Mouse (Mus musculus) G1E-ER4 (cell line): ENCODE measurements around the gene Gm20605. TPM values are rescaled to one million over a fixed set of nuclear protein-coding genes. Genes with fewer than 3 reads are reported as not detected.

Experiments
- GATA1 ChIP-seq: IDR thresholded peaks from one replicate; pipeline ENCODE4 v1.8.0; 2012; ENCODE audit warnings: low read length, inconsistent platforms
- polyA plus RNA-seq: library from polyadenylated mRNA; stranded (reverse); fragments of >175 nt; gene quantifications from 2 replicates; pipeline ENCODE4 v1.2.3, GENCODE M21; 2012

The Gm20605 gene
- polyA plus RNA-seq, 1 experiment = 10.7 TPM

GRCm38 (mm10) chr5:137670240-137670639 lies 41.3 kb downstream of the Gm20605 start:
- TF ChIP-seq GATA1 = no peak

GRCm38 (mm10) chr5:137671443-137672240 lies 42.7 kb downstream of the Gm20605 start:
- no peak for TF ChIP-seq GATA1

- no peak for TF ChIP-seq GATA1
Observed at GRCm38 (mm10) chr5:137672361-137672760, 43.4 kb downstream of the Gm20605 start.

- TF ChIP-seq GATA1 = no peak
Observed at GRCm38 (mm10) chr5:137673015-137673414, 44.0 kb downstream of the Gm20605 start.

GRCm38 (mm10) chr5:137674786-137675185 lies 45.8 kb downstream of the Gm20605 start:
- TF ChIP-seq GATA1 = no peak

GRCm38 (mm10) chr5:137677859-137678258 lies 48.9 kb downstream of the Gm20605 start:
- no peak for TF ChIP-seq GATA1

- TF ChIP-seq GATA1 = no peak
Observed at GRCm38 (mm10) chr5:137678736-137679135, 49.8 kb downstream of the Gm20605 start.

- TF ChIP-seq GATA1 = no peak
Observed at GRCm38 (mm10) chr5:137679726-137680125, 50.8 kb downstream of the Gm20605 start.

- TF ChIP-seq GATA1 = no peak
Observed at GRCm38 (mm10) chr5:137682526-137682925, 53.6 kb downstream of the Gm20605 start.

GRCm38 (mm10) chr5:137683388-137684293 lies 54.7 kb downstream of the Gm20605 start:
- no peak for TF ChIP-seq GATA1

- no peak for TF ChIP-seq GATA1
Observed at GRCm38 (mm10) chr5:137684294-137685123, 55.5 kb downstream of the Gm20605 start, which contains the start of gene Agfg2. Agfg2 (minus strand) TSS chr5:137684726.

GRCm38 (mm10) chr5:137685653-137686052 lies 56.7 kb downstream of the Gm20605 start:
- TF ChIP-seq GATA1 = no peak

- peak; percentile 62 for TF ChIP-seq GATA1
Observed at GRCm38 (mm10) chr5:137686127-137686790, 57.3 kb downstream of the Gm20605 start.

GRCm38 (mm10) chr5:137689974-137690373 lies 61.0 kb downstream of the Gm20605 start:
- no peak for TF ChIP-seq GATA1

GRCm38 (mm10) chr5:137690531-137690930 lies 61.6 kb downstream of the Gm20605 start:
- TF ChIP-seq GATA1 = no peak

GRCm38 (mm10) chr5:137691881-137692280 lies 62.9 kb downstream of the Gm20605 start:
- TF ChIP-seq GATA1 = no peak

Other genes with a start within 250 kb of the Gm20605 start
- gene Zan, start 152.1 kb upstream of the Gm20605 start, polyA plus RNA-seq = not detected in 2 replicates
- gene Pop7, start 126.7 kb upstream of the Gm20605 start, polyA plus RNA-seq = 63.3 and 81.3 TPM in 2 replicates
- gene Gigyf1, start 110.6 kb upstream of the Gm20605 start, polyA plus RNA-seq = 40.9 and 54.1 TPM in 2 replicates
- not detected in 2 replicates for gene Epo, start 95.9 kb upstream of the Gm20605 start, polyA plus RNA-seq
- gene Gnb2, start 95.7 kb upstream of the Gm20605 start, polyA plus RNA-seq = 425 and 439 TPM in 2 replicates
- gene Actl6b, start 75.7 kb upstream of the Gm20605 start, polyA plus RNA-seq = not detected in 2 replicates
- 80.4 and 98.8 TPM in 2 replicates for gene Tfr2, start 59.3 kb upstream of the Gm20605 start, polyA plus RNA-seq
- gene Mospd3, start 28.1 kb upstream of the Gm20605 start, polyA plus RNA-seq = 308 and 395 TPM in 2 replicates
- gene Pcolce, start 15.4 kb upstream of the Gm20605 start, polyA plus RNA-seq = 0.11 and 0.23 TPM in 2 replicates
- gene Fbxo24, start 173 bp upstream of the Gm20605 start, polyA plus RNA-seq = 0.05 TPM in 1 of 2 replicates, not detected in the other
- gene Lrch4, start 54 bp upstream of the Gm20605 start, polyA plus RNA-seq = 176 and 198 TPM in 2 replicates
- 28.9 and 39.0 TPM in 2 replicates for gene Sap25, start 12.2 kb downstream of the Gm20605 start, polyA plus RNA-seq
- gene Irs3, start 16.5 kb downstream of the Gm20605 start, polyA plus RNA-seq = 0.04 TPM in 2 replicates
- 108 and 112 TPM in 2 replicates for gene Agfg2, start 55.6 kb downstream of the Gm20605 start, polyA plus RNA-seq
- gene Nyap1, start 112.4 kb downstream of the Gm20605 start, polyA plus RNA-seq = 0.76 and 1.4 TPM in 2 replicates
- gene Tsc22d4, start 116.6 kb downstream of the Gm20605 start, polyA plus RNA-seq = 440 and 451 TPM in 2 replicates
- 111 and 138 TPM in 2 replicates for gene Ppp1r35, start 149.7 kb downstream of the Gm20605 start, polyA plus RNA-seq
- gene Mepce, start 158.5 kb downstream of the Gm20605 start, polyA plus RNA-seq = 154 and 190 TPM in 2 replicates
- 0.21 and 0.46 TPM in 2 replicates for gene Zcwpw1, start 158.6 kb downstream of the Gm20605 start, polyA plus RNA-seq
- gene Pilra, start 207.1 kb downstream of the Gm20605 start, polyA plus RNA-seq = not detected in 2 replicates
- not detected in 2 replicates for gene Pilrb1, start 228.9 kb downstream of the Gm20605 start, polyA plus RNA-seq
- 0.26 TPM in 1 of 2 replicates, not detected in the other for gene Pilrb2, start 242.6 kb downstream of the Gm20605 start, polyA plus RNA-seq